Mouse (Mus musculus) neural tube, embryonic 11.5 days (tissue): Measurements from ENCODE around the gene Apoa5. TPM values are rescaled to one million over a fixed set of nuclear protein-coding genes. Genes with fewer than 3 reads are reported as not detected.
"Not testable (repeated sequence)": the region's sequence is repeated elsewhere in the genome, so short reads cannot be mapped to it uniquely, and the experiment has no call there.

Experiments
- ATAC-seq: fragments of 200-750 bp; cut with Nextera tagmentation; 2 replicates; pipeline ENCODE4 v1.8.0; 2017; ENCODE audit warnings: moderate number of reproducible peaks, mild to moderate bottlenecking, moderate TSS enrichment, moderate library complexity; ENCODE audit not compliant: insufficient read depth, low FRiP score, low TSS enrichment
- DNase-seq: peaks from one replicate; pipeline ENCODE4 v3.0.0-alpha.2; 2015; ENCODE audit warnings: low spot score
- H3K27ac ChIP-seq: fragments of 300-500 bp; sonication (generic); 2 replicates; pipeline ENCODE4 v1.5.1; 2014; ENCODE audit warnings: low read depth, mild to moderate bottlenecking, low read length
- H3K27me3 ChIP-seq: fragments of 300-500 bp; sonication (generic); 2 replicates; pipeline ENCODE4 v1.6.1; 2014; ENCODE audit warnings: mild to moderate bottlenecking, low read length, mixed read lengths; ENCODE audit not compliant: control insufficient read depth, insufficient read depth
- H3K36me3 ChIP-seq: fragments of 300-500 bp; sonication (generic); 2 replicates; pipeline ENCODE4 v1.6.1; 2014; ENCODE audit warnings: mild to moderate bottlenecking, low read length, moderate library complexity, mixed read lengths; ENCODE audit not compliant: control insufficient read depth, insufficient read depth
- H3K4me1 ChIP-seq: fragments of 300-500 bp; sonication (generic); 2 replicates; pipeline ENCODE4 v1.6.1; 2014; ENCODE audit warnings: low read length, mixed read lengths; ENCODE audit not compliant: control insufficient read depth, insufficient read depth
- H3K4me2 ChIP-seq: fragments of 300-500 bp; sonication (generic); 2 replicates; pipeline ENCODE4 v1.6.1; 2014; ENCODE audit warnings: low read depth, mild to moderate bottlenecking, moderate library complexity
- H3K4me3 ChIP-seq: fragments of 300-500 bp; sonication (generic); 2 replicates; pipeline ENCODE4 v1.5.1; 2014; ENCODE audit warnings: low read depth, low read length
- H3K9ac ChIP-seq: fragments of 300-500 bp; sonication (generic); 2 replicates; pipeline ENCODE4 v1.6.1; 2014; ENCODE audit warnings: mild to moderate bottlenecking, low read length
- H3K9me3 ChIP-seq: fragments of 300-500 bp; sonication (generic); 2 replicates; pipeline ENCODE4 v1.6.1; 2016; ENCODE audit warnings: low read length; ENCODE audit not compliant: control insufficient read depth
- WGBS: fragments of 180-500 bp; shearing (Covaris S2); extraction: QIAGEN DNeasy Blood & Tissue Kit; methylation state at CpG from one replicate; pipeline ENCODE4 v1.1.7; 2014; 5-methylcytosine and 5-hydroxymethylcytosine counted together
- polyA plus RNA-seq: library from polyadenylated mRNA; unstranded; fragments of >200 nt; fragmentation: Nextera tagmentation; extraction: Ambion mirVana; gene quantifications from 2 replicates; pipeline ENCODE4 v1.2.1, GENCODE M21; 2014

The Apoa5 gene
- polyA plus RNA-seq, 1 experiment from 2014 or later, result not detected

GRCm38 (mm10) chr9:46316388-46316787 is 48.0 kb downstream of the Apoa5 start:
- Histone ChIP-seq H3K9me3 (0 out of 2 replicates have a peak, but pooled peaks cover 3% of the 10 kb centered on the region), H3K36me3 (no peaks in the 10 kb centered on the region), H3K27ac (no peak overlapping the region), H3K9ac (no peak overlapping the region), H3K27me3 (no peaks in the 10 kb centered on the region), H3K4me3 (no peak overlapping the region), H3K4me2 (no peak overlapping the region), H3K4me1 (peaks cover 16% of the 10 kb centered on the region)
- ATAC-seq (peak; percentile 31; the same call in 1 of the 2 replicates), DNase-seq (no peak)
- 21% methylated on average over 5 of the region's 5 CpGs for WGBS

- 58% methylated on average over 8 of the region's 8 CpGs for WGBS
- DNase-seq, result no peak
Observed at GRCm38 (mm10) chr9:46316909-46317308, 48.5 kb downstream of the Apoa5 start.

GRCm38 (mm10) chr9:46317957-46318356 is 49.5 kb downstream of the Apoa5 start:
- no peaks in the 10 kb centered on the region for H3K27me3 ChIP-seq
- H3K4me3 ChIP-seq, result no peak overlapping the region
- H3K9me3 ChIP-seq, result 0 out of 2 replicates have a peak, but pooled peaks cover 3% of the 10 kb centered on the region
- H3K36me3 ChIP-seq, result no peaks in the 10 kb centered on the region
- H3K9ac ChIP-seq, result no peak overlapping the region
- DNase-seq (no peak), ATAC-seq (no peak)
- H3K27ac ChIP-seq, result no peak overlapping the region
- no peak overlapping the region for H3K4me2 ChIP-seq
- WGBS, result 93% methylated on average over 3 of the region's 3 CpGs
- peaks cover 13% of the 10 kb centered on the region for H3K4me1 ChIP-seq

More at GRCm38 (mm10) chr9:46316909-46317308, 48.5 kb downstream of the Apoa5 start:
- no peak overlapping the region for H3K9ac ChIP-seq
- no peaks in the 10 kb centered on the region for H3K36me3 ChIP-seq
- H3K27me3 ChIP-seq, result no peaks in the 10 kb centered on the region
- no peak overlapping the region for H3K4me3 ChIP-seq
- H3K4me1 ChIP-seq, result peaks cover 16% of the 10 kb centered on the region
- H3K27ac ChIP-seq, result no peak overlapping the region
- 0 out of 2 replicates have a peak, but pooled peaks cover 3% of the 10 kb centered on the region for H3K9me3 ChIP-seq
- ATAC-seq, result no peak
- no peak overlapping the region for H3K4me2 ChIP-seq

- not testable (repeated sequence) for H3K36me3 ChIP-seq
Observed at GRCm38 (mm10) chr9:46319886-46320285, 51.5 kb downstream of the Apoa5 start, which contains the start of gene 4931429L15Rik. Gene 4931429L15Rik, minus strand, starts transcription at chr9:46319986.

DNA sequence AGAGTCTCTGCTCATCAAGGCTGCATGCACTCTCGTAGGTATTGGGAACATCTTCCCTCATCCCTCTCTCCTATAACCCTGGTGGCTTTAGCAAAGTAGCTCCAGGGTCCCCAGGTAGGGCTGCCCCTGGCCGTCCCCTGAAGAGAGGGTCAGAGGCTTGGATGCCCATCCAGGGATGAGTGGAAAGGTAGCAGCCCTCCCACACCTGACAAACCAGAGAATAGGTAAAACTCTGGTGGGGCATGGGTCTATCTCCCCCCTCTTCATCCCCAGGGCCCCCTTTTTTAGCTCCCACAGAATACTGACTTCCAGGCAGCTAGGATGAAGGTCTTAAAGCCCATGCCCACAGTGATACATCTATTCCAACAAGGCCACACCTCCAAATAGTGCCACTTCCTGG is 52.0 kb downstream of the Apoa5 start:
- no peak overlapping the region for H3K27ac ChIP-seq
- peaks cover 12% of the 10 kb centered on the region for H3K4me1 ChIP-seq
- H3K9me3 ChIP-seq, result 0 out of 2 replicates have a peak, but pooled peaks cover 3% of the 10 kb centered on the region
- H3K4me2 ChIP-seq, result no peak overlapping the region
- no peak overlapping the region for H3K9ac ChIP-seq
- no peaks in the 10 kb centered on the region for H3K27me3 ChIP-seq
- no peaks in the 10 kb centered on the region for H3K36me3 ChIP-seq
- no peak for ATAC-seq
- H3K4me3 ChIP-seq, result no peak overlapping the region
- 94% methylated on average over 2 of the region's 2 CpGs for WGBS
- DNase-seq, result no peak

More at GRCm38 (mm10) chr9:46319886-46320285, 51.5 kb downstream of the Apoa5 start, which contains the start of gene 4931429L15Rik:
- peaks cover 12% of the 10 kb centered on the region for H3K4me1 ChIP-seq
- H3K4me2 ChIP-seq, H3K4me3 ChIP-seq, H3K27ac ChIP-seq, H3K9me3 ChIP-seq, DNase-seq, ATAC-seq, H3K9ac ChIP-seq, H3K27me3 ChIP-seq: not testable (repeated sequence)
- 76% methylated on average over 6 of the region's 6 CpGs for WGBS

Other genes with a start within 250 kb of the Apoa5 start
- gene Apoa1, start 40.1 kb upstream of the Apoa5 start, polyA plus RNA-seq, result 1.4 and 2.1 TPM in 2 replicates
- gene Apoc3, start 33.0 kb upstream of the Apoa5 start, polyA plus RNA-seq, result not detected in 2 replicates
- not detected in 2 replicates for gene Apoa4, start 27.9 kb upstream of the Apoa5 start, polyA plus RNA-seq
- 60.3 and 67.6 TPM in 2 replicates for gene Zpr1, start 4.4 kb downstream of the Apoa5 start, polyA plus RNA-seq
- gene Bud13, start 14.4 kb downstream of the Apoa5 start, polyA plus RNA-seq, result 26.4 and 28.5 TPM in 2 replicates
- not detected in 2 replicates for gene 4931429L15Rik, start 51.4 kb downstream of the Apoa5 start, polyA plus RNA-seq